Mouse (Mus musculus) lung, embryonic 16.5 days (tissue): ENCODE data around the gene D130052B06Rik. TPM values are rescaled to one million over a fixed set of nuclear protein-coding genes. Genes with fewer than 3 reads are reported as not detected.

ENCODE experiments used
- polyA plus RNA-seq: library from polyadenylated mRNA; unstranded; fragments of >200 nt; fragmentation: Nextera tagmentation; extraction: Ambion mirVana; gene quantifications from 2 replicates; pipeline ENCODE4 v1.2.1, GENCODE M21; 2015

The D130052B06Rik gene
- polyA plus RNA-seq, 1 experiment from 2014 or later, result not detected

Other genes starting within 250 kb of the D130052B06Rik start
- 4.0 and 5.3 TPM in 2 replicates for gene Ranbp17, start 85.6 kb upstream of the D130052B06Rik start, polyA plus RNA-seq
- 0.63 and 0.96 TPM in 2 replicates for gene Gabrp, start 20.3 kb upstream of the D130052B06Rik start, polyA plus RNA-seq